Mouse (Mus musculus) thymus, postnatal 25 days (tissue): ENCODE data around the gene Gm10273.
A peak's percentile ranks its signal among the peaks of the same experiment; 100 is the strongest.
"Not testable (repeated sequence)": the region's sequence is repeated elsewhere in the genome, so short reads cannot be mapped to it uniquely, and the experiment has no call there.

ENCODE experiments used
- DNase-seq: peaks from one replicate; pipeline ENCODE4 v3.0.0; 2022

Gene Gm10273

GRCm38 (mm10) chr10:59395461-59395860 is at the start of gene Gm10273:
Gm10273 (plus strand) TSS chr10:59395632.
- not testable (repeated sequence) for DNase-seq

GRCm38 (mm10) chr10:59346560-59346959 is 48.9 kb upstream of the Gm10273 start:
- DNase-seq = no peak

GRCm38 (mm10) chr10:59348200-59348599 is 47.2 kb upstream of the Gm10273 start:
- no peak for DNase-seq

GRCm38 (mm10) chr10:59349536-59349935 is 45.9 kb upstream of the Gm10273 start:
- no peak for DNase-seq

- no peak for DNase-seq
Observed at GRCm38 (mm10) chr10:59353065-59353464, 42.4 kb upstream of the Gm10273 start.

GRCm38 (mm10) chr10:59354120-59354519 is 41.3 kb upstream of the Gm10273 start:
- DNase-seq = no peak

- DNase-seq = no peak
Observed at GRCm38 (mm10) chr10:59355020-59355419, 40.4 kb upstream of the Gm10273 start.

- DNase-seq = no peak
Observed at GRCm38 (mm10) chr10:59358744-59359143, 36.7 kb upstream of the Gm10273 start.

- DNase-seq = no peak
Observed at GRCm38 (mm10) chr10:59363208-59363607, 32.2 kb upstream of the Gm10273 start.

GRCm38 (mm10) chr10:59364551-59364950 is 30.9 kb upstream of the Gm10273 start:
- no peak for DNase-seq

GRCm38 (mm10) chr10:59365804-59366589 is 29.4 kb upstream of the Gm10273 start:
- DNase-seq = no peak

- DNase-seq = no peak
Observed at GRCm38 (mm10) chr10:59366746-59367145, 28.7 kb upstream of the Gm10273 start.

GRCm38 (mm10) chr10:59367206-59367605 is 28.2 kb upstream of the Gm10273 start:
- DNase-seq = no peak

GRCm38 (mm10) chr10:59368729-59369128 is 26.7 kb upstream of the Gm10273 start:
- DNase-seq = no peak

GRCm38 (mm10) chr10:59369426-59369825 is 26.0 kb upstream of the Gm10273 start:
- no peak for DNase-seq

- no peak for DNase-seq
Observed at GRCm38 (mm10) chr10:59377906-59378305, 17.5 kb upstream of the Gm10273 start.

- no peak for DNase-seq
Observed at GRCm38 (mm10) chr10:59378728-59379127, 16.7 kb upstream of the Gm10273 start.

GRCm38 (mm10) chr10:59379927-59380326 is 15.5 kb upstream of the Gm10273 start:
- peak; percentile 7 for DNase-seq

- peak; percentile 5 for DNase-seq
Observed at GRCm38 (mm10) chr10:59380411-59380821, 15.0 kb upstream of the Gm10273 start.

GRCm38 (mm10) chr10:59381563-59381962 is 13.9 kb upstream of the Gm10273 start:
- DNase-seq = not testable (repeated sequence)

GRCm38 (mm10) chr10:59386951-59387350 is 8.5 kb upstream of the Gm10273 start:
- no peak for DNase-seq

- no peak for DNase-seq
Observed at GRCm38 (mm10) chr10:59389652-59390051, 5.8 kb upstream of the Gm10273 start.

- DNase-seq = peak; percentile 9
Observed at GRCm38 (mm10) chr10:59391907-59392306, 3.5 kb upstream of the Gm10273 start.

- DNase-seq = no peak
Observed at GRCm38 (mm10) chr10:59402899-59403792, 7.7 kb downstream of the Gm10273 start, which contains the start of gene Pla2g12b. Pla2g12b (plus strand) TSS chr10:59403660.
